Mouse (Mus musculus) kidney, embryonic 14.5 days (tissue): ENCODE measurements at regions not wholly inside any gene's neighbourhood (a gene's known extent, or its start where the extent isn't known, plus 50 kb on each side); places are given as distances from the start of the nearest gene placed in this dataset.

Source experiments
- ATAC-seq: fragments of 200-750 bp; cut with Nextera tagmentation; 2 replicates; pipeline ENCODE4 v1.8.0; 2017; ENCODE audit warnings: moderate number of reproducible peaks, mild to moderate bottlenecking, moderate TSS enrichment, moderate library complexity; ENCODE audit not compliant: low FRiP score, low TSS enrichment
- H3K27ac ChIP-seq: fragments of 300-500 bp; sonication (generic); 2 replicates; pipeline ENCODE4 v1.5.1; 2014; ENCODE audit warnings: low read depth, mild to moderate bottlenecking, low read length, moderate library complexity, mixed read lengths
- H3K27me3 ChIP-seq: fragments of 300-500 bp; sonication (generic); 2 replicates; pipeline ENCODE4 v1.6.1; 2014; ENCODE audit warnings: mild to moderate bottlenecking, low read length; ENCODE audit not compliant: control insufficient read depth, insufficient read depth
- H3K36me3 ChIP-seq: fragments of 300-500 bp; sonication (generic); 2 replicates; pipeline ENCODE4 v1.6.1; 2014; ENCODE audit warnings: low read length, mixed read lengths; ENCODE audit not compliant: control insufficient read depth, insufficient read depth
- H3K4me1 ChIP-seq: fragments of 300-500 bp; sonication (generic); 2 replicates; pipeline ENCODE4 v1.6.1; 2014; ENCODE audit warnings: low read length, mixed read lengths; ENCODE audit not compliant: control insufficient read depth, insufficient read depth
- H3K4me2 ChIP-seq: fragments of 300-500 bp; sonication (generic); replicated peaks from 2 replicates; pipeline ENCODE4 v1.6.1; 2014; ENCODE audit warnings: low read depth, mild to moderate bottlenecking, low read length
- H3K4me3 ChIP-seq: fragments of 300-500 bp; sonication (generic); 2 replicates; pipeline ENCODE4 v1.5.1; 2014; ENCODE audit warnings: mild to moderate bottlenecking, low read length
- H3K9ac ChIP-seq: fragments of 300-500 bp; sonication (generic); 2 replicates; pipeline ENCODE4 v1.6.1; 2014; ENCODE audit warnings: low read depth, mild to moderate bottlenecking, low read length, moderate library complexity
- H3K9me3 ChIP-seq: fragments of 300-500 bp; sonication (generic); 2 replicates; pipeline ENCODE4 v1.6.1; 2016; ENCODE audit warnings: low read length; ENCODE audit not compliant: control insufficient read depth
- WGBS: fragments of 180-500 bp; shearing (Covaris S2); extraction: QIAGEN DNeasy Blood & Tissue Kit; methylation state at CpG from one replicate; pipeline ENCODE4 v1.1.7; 2014; 5-methylcytosine and 5-hydroxymethylcytosine counted together

DNA sequence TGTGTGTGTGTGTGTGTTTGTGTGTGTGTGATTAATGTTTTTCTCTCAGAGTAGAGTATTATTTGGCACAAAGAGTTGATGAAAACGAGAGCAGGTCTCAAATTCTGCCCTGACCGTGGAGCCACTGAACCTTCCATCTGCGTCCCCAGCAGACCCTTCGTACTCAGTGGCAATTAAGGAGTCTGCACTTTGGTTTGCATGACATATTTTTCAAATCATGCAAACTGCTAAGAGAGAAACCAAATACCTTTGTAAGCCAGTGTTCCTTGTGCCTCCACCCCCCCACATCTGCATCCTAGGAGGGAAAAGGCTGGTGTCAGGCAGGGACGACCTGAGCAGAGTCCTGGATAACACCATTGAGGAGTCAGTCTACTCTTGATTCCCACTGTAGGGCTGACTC, 346.5 kb upstream of the Mki67 start:
- Histone ChIP-seq H3K9ac (no peak overlapping the region), H3K4me2 (no peak overlapping the region), H3K36me3 (no peaks in the 10 kb centered on the region), H3K9me3 (no peaks in the 10 kb centered on the region), H3K27me3 (no peaks in the 10 kb centered on the region), H3K4me1 (peaks cover 23% of the 10 kb centered on the region), H3K27ac (no peak overlapping the region), H3K4me3 (no peak overlapping the region)
- WGBS: 24% methylated on average over 5 of the region's 5 CpGs
- no peak for ATAC-seq

- no peak overlapping the region for H3K27ac ChIP-seq
- peaks cover 7% of the 10 kb centered on the region; the same call in 1 of the 2 replicates for H3K4me1 ChIP-seq
- no peak for ATAC-seq
These were observed 349.0 kb upstream of the Mki67 start for GRCm38 (mm10) chr7:136065038-136065678.

GRCm38 (mm10) chr7:136065679-136066055, 349.5 kb upstream of the Mki67 start:
- ATAC-seq: no peak
- Histone ChIP-seq H3K27me3 (no peaks in the 10 kb centered on the region), H3K27ac (no peak overlapping the region), H3K4me2 (no peak overlapping the region), H3K4me1 (peaks cover 7% of the 10 kb centered on the region; the same call in 1 of the 2 replicates), H3K9ac (no peak overlapping the region), H3K9me3 (no peaks in the 10 kb centered on the region), H3K36me3 (no peaks in the 10 kb centered on the region), H3K4me3 (no peak overlapping the region)
- 55% methylated on average over 10 of the region's 10 CpGs for WGBS

More at GRCm38 (mm10) chr7:136065038-136065678, 349.0 kb upstream of the Mki67 start:
- H3K27me3 ChIP-seq: no peaks in the 10 kb centered on the region
- H3K4me3 ChIP-seq: no peak overlapping the region
- no peaks in the 10 kb centered on the region for H3K36me3 ChIP-seq
- no peak overlapping the region for H3K9ac ChIP-seq
- H3K9me3 ChIP-seq: no peaks in the 10 kb centered on the region
- H3K4me2 ChIP-seq: no peak overlapping the region
- 81% methylated on average over 12 of the region's 12 CpGs for WGBS

- no peaks in the 10 kb centered on the region for H3K4me1 ChIP-seq
- H3K9ac ChIP-seq: no peak overlapping the region
These were observed 354.7 kb upstream of the Mki67 start for GRCm38 (mm10) chr7:136070881-136071280.

DNA sequence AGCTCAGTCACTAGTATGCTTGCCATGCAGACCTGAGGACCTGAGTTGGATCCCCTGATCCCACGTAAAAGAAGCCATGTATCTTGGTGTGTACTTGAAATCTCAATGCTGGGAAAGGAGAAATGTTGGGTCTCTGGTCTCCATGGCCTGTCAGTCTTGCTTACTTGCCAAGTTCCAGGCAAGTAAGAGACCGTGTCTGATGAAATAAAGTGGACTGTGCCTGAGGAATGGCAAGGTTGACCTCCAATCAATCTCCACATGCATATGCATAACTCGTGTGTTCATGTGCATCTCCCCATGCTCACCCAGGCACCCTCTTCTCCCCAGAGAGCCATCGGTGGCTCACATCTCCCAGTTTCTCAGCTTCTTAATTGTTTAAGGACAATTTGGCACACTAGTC, 355.2 kb upstream of the Mki67 start:
- H3K4me1 ChIP-seq: no peaks in the 10 kb centered on the region
- no peaks in the 10 kb centered on the region for H3K27me3 ChIP-seq
- H3K9ac ChIP-seq: no peak overlapping the region
- no peak overlapping the region for H3K4me3 ChIP-seq
- H3K4me2 ChIP-seq: no peak overlapping the region
- H3K27ac ChIP-seq: no peak overlapping the region
- H3K36me3 ChIP-seq: no peaks in the 10 kb centered on the region
- WGBS: 60% methylated on average over 4 of the region's 4 CpGs
- no peak for ATAC-seq
- no peaks in the 10 kb centered on the region for H3K9me3 ChIP-seq

More at GRCm38 (mm10) chr7:136070881-136071280, 354.7 kb upstream of the Mki67 start:
- Histone ChIP-seq H3K27ac (no peak overlapping the region), H3K36me3 (no peaks in the 10 kb centered on the region), H3K27me3 (no peaks in the 10 kb centered on the region), H3K9me3 (no peaks in the 10 kb centered on the region), H3K4me3 (no peak overlapping the region), H3K4me2 (no peak overlapping the region)
- 68% methylated on average over 5 of the region's 5 CpGs for WGBS
- ATAC-seq: no peak

GRCm38 (mm10) chr7:136073265-136073799, 357.2 kb upstream of the Mki67 start:
- Histone ChIP-seq H3K27ac (no peak overlapping the region), H3K9ac (no peak overlapping the region), H3K27me3 (no peaks in the 10 kb centered on the region), H3K4me1 (no peaks in the 10 kb centered on the region), H3K4me2 (no peak overlapping the region), H3K9me3 (no peaks in the 10 kb centered on the region), H3K4me3 (no peak overlapping the region), H3K36me3 (no peaks in the 10 kb centered on the region)
- 66% methylated on average over 6 of the region's 6 CpGs for WGBS
- no peak for ATAC-seq

DNA sequence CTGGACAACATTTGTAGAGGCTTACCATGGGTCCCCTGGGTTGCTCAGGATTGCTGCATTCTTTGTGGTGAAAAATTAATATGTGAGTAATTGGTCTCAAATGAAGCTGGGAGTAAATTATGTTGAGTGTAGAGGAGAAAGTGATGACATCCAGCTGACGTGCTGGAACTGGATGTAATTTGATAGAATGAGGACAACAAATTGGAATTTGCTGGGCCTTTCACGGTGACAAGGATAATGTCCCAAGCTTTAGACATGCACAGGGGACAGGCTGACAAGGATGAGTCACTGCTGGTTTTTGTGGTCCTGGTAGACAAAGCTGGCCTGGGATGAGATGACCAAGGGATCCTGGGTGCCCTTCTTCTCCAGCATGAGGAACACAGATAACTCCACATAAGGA, 357.9 kb upstream of the Mki67 start:
- Histone ChIP-seq H3K36me3 (no peaks in the 10 kb centered on the region), H3K27ac (no peak overlapping the region), H3K27me3 (no peaks in the 10 kb centered on the region), H3K4me1 (no peaks in the 10 kb centered on the region), H3K4me2 (no peak overlapping the region), H3K9me3 (no peaks in the 10 kb centered on the region), H3K9ac (no peak overlapping the region), H3K4me3 (no peak overlapping the region)
- no peak for ATAC-seq
- 51% methylated on average over 2 of the region's 2 CpGs for WGBS

GRCm38 (mm10) chr7:136081534-136082252, 365.5 kb upstream of the Mki67 start:
- no peak for ATAC-seq
- H3K4me3 ChIP-seq: no peak overlapping the region
- H3K9ac ChIP-seq: no peak overlapping the region
- H3K4me2 ChIP-seq: no peak overlapping the region
- H3K9me3 ChIP-seq: no peaks in the 10 kb centered on the region
- no peak overlapping the region for H3K27ac ChIP-seq
- H3K27me3 ChIP-seq: no peaks in the 10 kb centered on the region
- no peaks in the 10 kb centered on the region for H3K36me3 ChIP-seq
- H3K4me1 ChIP-seq: no peaks in the 10 kb centered on the region
- 38% methylated on average over 7 of the region's 7 CpGs for WGBS

DNA sequence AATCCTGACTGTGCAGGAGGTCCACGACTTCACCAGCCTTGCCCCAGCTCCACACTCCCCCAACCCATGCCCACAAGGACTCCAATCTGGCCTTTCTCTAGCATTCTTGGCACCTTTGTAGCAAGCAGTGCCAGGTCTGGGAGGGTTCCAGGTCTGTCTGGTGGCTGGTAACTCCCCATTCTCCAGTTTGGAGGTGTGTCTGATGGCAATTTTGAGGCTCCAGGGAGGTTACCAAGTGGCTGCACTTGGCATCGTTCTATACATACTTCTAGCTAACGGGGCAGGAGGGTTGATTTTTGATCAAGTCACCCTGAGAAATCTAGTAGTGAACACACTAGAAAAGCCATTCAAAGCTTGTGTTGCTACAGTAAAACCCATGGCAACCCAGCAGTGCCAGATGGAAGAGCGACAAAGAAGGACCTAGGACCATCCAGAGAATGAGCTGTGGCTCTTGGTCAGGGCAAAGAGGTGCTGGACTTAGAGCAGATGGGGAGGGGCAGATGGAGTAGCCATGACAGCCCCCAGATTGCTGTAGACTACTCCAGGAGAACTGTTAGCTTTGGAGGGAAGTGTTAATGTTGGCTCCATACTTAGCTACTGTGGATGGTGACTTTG, 366.2 kb upstream of the Mki67 start:
- no peak overlapping the region for H3K27ac ChIP-seq
- H3K36me3 ChIP-seq: no peaks in the 10 kb centered on the region
- WGBS: 80% methylated on average over 4 of the region's 4 CpGs

More for the DNA sequence above, 366.2 kb upstream of the Mki67 start:
- ATAC-seq: no peak
- no peak overlapping the region for H3K9ac ChIP-seq
- no peaks in the 10 kb centered on the region for H3K9me3 ChIP-seq
- H3K4me3 ChIP-seq: no peak overlapping the region
- no peaks in the 10 kb centered on the region for H3K27me3 ChIP-seq
- no peak overlapping the region for H3K4me2 ChIP-seq
- no peaks in the 10 kb centered on the region for H3K4me1 ChIP-seq
